Mouse (Mus musculus): Measurements from ENCODE around the gene Gm10720. TPM values are rescaled to one million over a fixed set of nuclear protein-coding genes. Genes with fewer than 3 reads are reported as not detected.
"Not testable (repeated sequence)": the region's sequence is repeated elsewhere in the genome, so short reads cannot be mapped to it uniquely, and the experiment has no call there.

The Gm10720 gene
- polyA plus RNA-seq, 1 experiment, result not detected

GRCm38 (mm10) chr9:3018944-3019343 lies 3.5 kb downstream of the Gm10720 start:
- not testable (repeated sequence) for H3K4me3 ChIP-seq (replicated peaks; ENCODE audit: control insufficient read depth, low read depth, low read length); H3K4me1 ChIP-seq (ENCODE audit: control insufficient read depth, insufficient read depth, low read length); H3K27ac ChIP-seq (ENCODE audit: control insufficient read depth, insufficient read depth, low read depth, low read length, poor library complexity)
- WGBS, result 63% methylated on average over 9 of the region's 9 CpGs

GRCm38 (mm10) chr9:3019835-3020727 lies 4.6 kb downstream of the Gm10720 start:
- H3K4me1 ChIP-seq (ENCODE audit: control insufficient read depth, insufficient read depth, low read length); H3K27ac ChIP-seq (ENCODE audit: control insufficient read depth, insufficient read depth, low read depth, low read length, poor library complexity); H3K4me3 ChIP-seq (replicated peaks; ENCODE audit: control insufficient read depth, low read depth, low read length): not testable (repeated sequence)
- 74% methylated on average over 17 of the region's 19 CpGs for WGBS

- H3K4me1 ChIP-seq (ENCODE audit: control insufficient read depth, insufficient read depth, low read length); H3K4me3 ChIP-seq (replicated peaks; ENCODE audit: control insufficient read depth, low read depth, low read length); H3K27ac ChIP-seq (ENCODE audit: control insufficient read depth, insufficient read depth, low read depth, low read length, poor library complexity): not testable (repeated sequence)
- WGBS, result 68% methylated on average over 11 of the region's 13 CpGs
Observed at GRCm38 (mm10) chr9:3022316-3023008, 7.0 kb downstream of the Gm10720 start.

GRCm38 (mm10) chr9:3023312-3023984 lies 8.0 kb downstream of the Gm10720 start, which contains the start of gene Gm10718:
Gm10718 (plus strand) TSS chr9:3023547.
- H3K4me3 ChIP-seq (replicated peaks; ENCODE audit: control insufficient read depth, low read depth, low read length); H3K27ac ChIP-seq (ENCODE audit: control insufficient read depth, insufficient read depth, low read depth, low read length, poor library complexity); H3K4me1 ChIP-seq (ENCODE audit: control insufficient read depth, insufficient read depth, low read length): not testable (repeated sequence)
- 69% methylated on average over 12 of the region's 13 CpGs for WGBS

- 73% methylated on average over 16 of the region's 16 CpGs for WGBS
- H3K4me3 ChIP-seq (replicated peaks; ENCODE audit: control insufficient read depth, low read depth, low read length); H3K27ac ChIP-seq (ENCODE audit: control insufficient read depth, insufficient read depth, low read depth, low read length, poor library complexity); H3K4me1 ChIP-seq (ENCODE audit: control insufficient read depth, insufficient read depth, low read length): not testable (repeated sequence)
Observed at GRCm38 (mm10) chr9:3023985-3024648, 8.7 kb downstream of the Gm10720 start.

- not testable (repeated sequence) for H3K4me3 ChIP-seq (replicated peaks; ENCODE audit: control insufficient read depth, low read depth, low read length); H3K4me1 ChIP-seq (ENCODE audit: control insufficient read depth, insufficient read depth, low read length); H3K27ac ChIP-seq (ENCODE audit: control insufficient read depth, insufficient read depth, low read depth, low read length, poor library complexity)
- 64% methylated on average over 12 of the region's 12 CpGs for whole genome bisulfite sequencing
Observed at GRCm38 (mm10) chr9:3024912-3025467, 9.5 kb downstream of the Gm10720 start, which contains the start of gene Gm10717. Gm10717 (plus strand) TSS chr9:3025417.

- H3K4me3 ChIP-seq (replicated peaks; ENCODE audit: control insufficient read depth, low read depth, low read length); H3K27ac ChIP-seq (ENCODE audit: control insufficient read depth, insufficient read depth, low read depth, low read length, poor library complexity); H3K4me1 ChIP-seq (ENCODE audit: control insufficient read depth, insufficient read depth, low read length): not testable (repeated sequence)
- WGBS, result 69% methylated on average over 5 of the region's 6 CpGs
Observed at GRCm38 (mm10) chr9:3025653-3026052, 10.2 kb downstream of the Gm10720 start.

- not testable (repeated sequence) for H3K4me1 ChIP-seq (ENCODE audit: control insufficient read depth, insufficient read depth, low read length); H3K4me3 ChIP-seq (replicated peaks; ENCODE audit: control insufficient read depth, low read depth, low read length); H3K27ac ChIP-seq (ENCODE audit: control insufficient read depth, insufficient read depth, low read depth, low read length, poor library complexity)
- 71% methylated on average over 5 of the region's 5 CpGs for WGBS
Observed at GRCm38 (mm10) chr9:3026136-3026535, 10.7 kb downstream of the Gm10720 start.

- H3K4me3 ChIP-seq (replicated peaks; ENCODE audit: control insufficient read depth, low read depth, low read length); H3K4me1 ChIP-seq (ENCODE audit: control insufficient read depth, insufficient read depth, low read length); H3K27ac ChIP-seq (ENCODE audit: control insufficient read depth, insufficient read depth, low read depth, low read length, poor library complexity): not testable (repeated sequence)
- 63% methylated on average over 9 of the region's 9 CpGs for WGBS
Observed at GRCm38 (mm10) chr9:3026741-3027140, 11.3 kb downstream of the Gm10720 start.

GRCm38 (mm10) chr9:3027200-3027599 lies 11.7 kb downstream of the Gm10720 start:
- WGBS, result 64% methylated on average over 9 of the region's 9 CpGs
- H3K4me3 ChIP-seq (replicated peaks; ENCODE audit: control insufficient read depth, low read depth, low read length); H3K4me1 ChIP-seq (ENCODE audit: control insufficient read depth, insufficient read depth, low read length); H3K27ac ChIP-seq (ENCODE audit: control insufficient read depth, insufficient read depth, low read depth, low read length, poor library complexity): not testable (repeated sequence)

GRCm38 (mm10) chr9:3029276-3030000 lies 14.0 kb downstream of the Gm10720 start:
- not testable (repeated sequence) for H3K4me1 ChIP-seq (ENCODE audit: control insufficient read depth, insufficient read depth, low read length); H3K4me3 ChIP-seq (replicated peaks; ENCODE audit: control insufficient read depth, low read depth, low read length); H3K27ac ChIP-seq (ENCODE audit: control insufficient read depth, insufficient read depth, low read depth, low read length, poor library complexity)
- 59% methylated on average over 14 of the region's 16 CpGs for WGBS

- H3K4me1 ChIP-seq (ENCODE audit: control insufficient read depth, insufficient read depth, low read length); H3K4me3 ChIP-seq (replicated peaks; ENCODE audit: control insufficient read depth, low read depth, low read length); H3K27ac ChIP-seq (ENCODE audit: control insufficient read depth, insufficient read depth, low read depth, low read length, poor library complexity): not testable (repeated sequence)
- 59% methylated on average over 2 of the region's 10 CpGs for WGBS
Observed at GRCm38 (mm10) chr9:3030677-3031318, 15.3 kb downstream of the Gm10720 start.

All from bone marrow, adult 2 months (tissue).